Mouse (Mus musculus) hindbrain, postnatal 0 days (tissue): ENCODE data around the gene Clec16a. TPM values are rescaled to one million over a fixed set of nuclear protein-coding genes. Genes with fewer than 3 reads are reported as not detected.

Source experiments
- ATAC-seq: fragments of 200-750 bp; cut with Nextera tagmentation; 2 replicates; pipeline ENCODE4 v1.8.0; 2017; ENCODE audit warnings: mild to moderate bottlenecking, moderate TSS enrichment, moderate library complexity
- DNase-seq: peaks from one replicate; pipeline ENCODE4 v3.0.0-alpha.2; 2015; ENCODE audit warnings: low spot score
- H3K27ac ChIP-seq: fragments of 300-500 bp; sonication (generic); 2 replicates; pipeline ENCODE4 v1.5.1; 2014; ENCODE audit warnings: mild to moderate bottlenecking
- H3K27me3 ChIP-seq: fragments of 300-500 bp; sonication (generic); 2 replicates; pipeline ENCODE4 v1.6.1; 2014; ENCODE audit warnings: low read length, mixed read lengths; ENCODE audit not compliant: insufficient read depth
- H3K36me3 ChIP-seq: fragments of 300-500 bp; sonication (generic); 2 replicates; pipeline ENCODE4 v1.6.1; 2014; ENCODE audit warnings: low read length, mixed read lengths; ENCODE audit not compliant: insufficient read depth
- H3K4me1 ChIP-seq: fragments of 300-500 bp; sonication (generic); 2 replicates; pipeline ENCODE4 v1.6.1; 2014; ENCODE audit warnings: antibody characterized with exemption, low read length, mixed read lengths; ENCODE audit not compliant: insufficient read depth
- H3K4me2 ChIP-seq: fragments of 300-500 bp; sonication (generic); 2 replicates; pipeline ENCODE4 v1.6.1; 2014; ENCODE audit warnings: low read depth, mild to moderate bottlenecking, low read length, moderate library complexity, mixed read lengths
- H3K4me3 ChIP-seq: fragments of 300-500 bp; sonication (generic); 2 replicates; pipeline ENCODE4 v1.5.1; 2014; ENCODE audit warnings: low read length
- H3K9ac ChIP-seq: fragments of 300-500 bp; sonication (generic); replicated peaks from 2 replicates; pipeline ENCODE4 v1.6.1; 2014; ENCODE audit warnings: mild to moderate bottlenecking, low read length, moderate library complexity, mixed read lengths
- H3K9me3 ChIP-seq: fragments of 300-500 bp; sonication (generic); 2 replicates; pipeline ENCODE4 v1.6.1; 2016; ENCODE audit warnings: low read length, mixed read lengths
- CTCF ChIP-seq: IDR thresholded peaks from 2 replicates; pipeline ENCODE4 v1.5.1; 2016; ENCODE audit warnings: antibody characterized with exemption, control low read depth, low read depth
- WGBS: fragments of 180-500 bp; shearing (Covaris S2); extraction: QIAGEN DNeasy Blood & Tissue Kit; methylation state at CpG from one replicate; pipeline ENCODE4 v1.1.7; 2014; 5-methylcytosine and 5-hydroxymethylcytosine counted together
- polyA plus RNA-seq: library from polyadenylated mRNA; unstranded; fragments of >200 nt; fragmentation: Nextera tagmentation; extraction: Ambion mirVana; gene quantifications from 2 replicates; pipeline ENCODE4 v1.2.1, GENCODE M21; 2015
- total RNA-seq: library from RNA; depleted of rRNA; stranded (reverse); fragments of >200 nt; gene quantifications from 2 replicates; pipeline ENCODE4 v1.2.3, GENCODE M21; 2014

Gene Clec16a
- total and polyA plus RNA-seq, 2 experiments from 2014 or later: 62.5 to 67.8 TPM

DNA sequence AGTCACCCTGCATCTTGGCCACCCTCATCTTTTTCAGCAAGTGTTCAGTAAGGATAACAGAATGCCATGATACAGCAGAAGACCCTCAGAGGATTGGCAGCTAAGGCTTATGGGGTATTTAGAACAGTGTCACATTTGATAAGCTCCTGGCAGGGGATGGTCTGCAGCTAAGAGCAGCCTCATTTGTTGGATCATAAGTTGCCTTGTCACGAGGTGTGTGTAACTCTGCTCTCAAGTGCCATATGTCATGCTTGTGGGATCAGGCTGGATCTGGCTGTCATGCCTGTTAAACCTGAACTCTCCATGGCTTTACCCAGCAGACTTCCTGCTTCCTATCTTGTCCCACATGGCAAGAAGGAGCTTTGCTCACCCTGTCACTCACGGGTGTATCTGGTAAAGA is 116.2 kb downstream of the Clec16a start:
- 48% methylated on average over 2 of the region's 2 CpGs for WGBS
- Histone ChIP-seq H3K4me1 (peaks cover 4% of the 10 kb centered on the region; the same call in 1 of the 2 replicates), H3K27me3 (no peaks in the 10 kb centered on the region), H3K27ac (peak overlapping the region; percentile 4; the same call in 1 of the 2 replicates), H3K4me3 (no peak overlapping the region), H3K36me3 (no peaks in the 10 kb centered on the region), H3K4me2 (no peak overlapping the region), H3K9me3 (no peaks in the 10 kb centered on the region), H3K9ac (no peak overlapping the region)
- ATAC-seq (0 out of 2 replicates have a peak, but pooled peaks have one; percentile 31), DNase-seq (peak; percentile 23)
- TF ChIP-seq CTCF: no peak

DNA sequence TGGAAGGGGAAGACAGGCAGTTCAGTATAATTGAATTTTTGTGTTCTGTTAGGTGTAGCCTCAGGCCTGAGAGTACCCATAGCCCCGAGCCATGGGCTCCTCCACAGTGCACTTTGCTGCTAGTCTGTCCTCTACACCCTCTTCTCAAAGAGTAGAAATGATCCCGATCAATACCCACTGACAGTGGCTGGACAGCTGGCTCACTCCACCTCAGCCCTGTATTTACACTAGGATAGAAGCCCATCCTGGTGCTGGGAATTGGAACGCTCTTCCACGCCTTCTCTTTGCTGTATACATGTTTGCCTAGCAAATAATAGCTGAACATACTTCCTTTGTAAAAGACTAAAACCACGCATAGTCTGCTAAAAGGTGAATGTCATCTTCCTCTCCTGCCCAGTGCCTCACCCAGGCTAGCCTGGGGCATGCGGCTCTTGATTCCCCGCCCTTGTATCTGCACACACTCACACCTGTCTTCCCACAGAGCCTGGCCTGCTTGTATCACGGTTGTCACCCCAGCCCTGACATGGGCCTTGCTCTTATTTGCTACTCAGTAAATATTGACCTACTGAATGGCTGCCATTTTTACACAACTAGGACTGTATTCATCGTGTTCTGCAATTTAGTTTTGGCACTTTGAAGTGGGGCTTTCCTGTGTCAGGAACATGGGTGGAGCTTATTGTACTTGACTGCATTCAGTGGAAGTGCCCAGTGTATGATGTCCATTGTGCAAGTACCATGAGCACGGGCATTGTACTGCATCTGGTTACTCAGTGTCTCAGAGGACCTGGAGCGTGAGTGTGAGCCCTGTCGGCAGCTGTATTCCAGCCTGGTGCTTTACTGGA is 119.0 kb downstream of the Clec16a start:
- no peaks in the 10 kb centered on the region for H3K36me3 ChIP-seq
- no peak overlapping the region for H3K27ac ChIP-seq
- no peak overlapping the region for H3K9ac ChIP-seq
- no peaks in the 10 kb centered on the region for H3K9me3 ChIP-seq
- no peak overlapping the region for H3K4me3 ChIP-seq
- no peak for ATAC-seq
- WGBS: 87% methylated on average over 12 of the region's 12 CpGs
- no peak for DNase-seq
- H3K27me3 ChIP-seq: no peaks in the 10 kb centered on the region
- no peak overlapping the region for H3K4me2 ChIP-seq
- no peak for TF ChIP-seq CTCF
- H3K4me1 ChIP-seq: peaks cover 4% of the 10 kb centered on the region; the same call in 1 of the 2 replicates

DNA sequence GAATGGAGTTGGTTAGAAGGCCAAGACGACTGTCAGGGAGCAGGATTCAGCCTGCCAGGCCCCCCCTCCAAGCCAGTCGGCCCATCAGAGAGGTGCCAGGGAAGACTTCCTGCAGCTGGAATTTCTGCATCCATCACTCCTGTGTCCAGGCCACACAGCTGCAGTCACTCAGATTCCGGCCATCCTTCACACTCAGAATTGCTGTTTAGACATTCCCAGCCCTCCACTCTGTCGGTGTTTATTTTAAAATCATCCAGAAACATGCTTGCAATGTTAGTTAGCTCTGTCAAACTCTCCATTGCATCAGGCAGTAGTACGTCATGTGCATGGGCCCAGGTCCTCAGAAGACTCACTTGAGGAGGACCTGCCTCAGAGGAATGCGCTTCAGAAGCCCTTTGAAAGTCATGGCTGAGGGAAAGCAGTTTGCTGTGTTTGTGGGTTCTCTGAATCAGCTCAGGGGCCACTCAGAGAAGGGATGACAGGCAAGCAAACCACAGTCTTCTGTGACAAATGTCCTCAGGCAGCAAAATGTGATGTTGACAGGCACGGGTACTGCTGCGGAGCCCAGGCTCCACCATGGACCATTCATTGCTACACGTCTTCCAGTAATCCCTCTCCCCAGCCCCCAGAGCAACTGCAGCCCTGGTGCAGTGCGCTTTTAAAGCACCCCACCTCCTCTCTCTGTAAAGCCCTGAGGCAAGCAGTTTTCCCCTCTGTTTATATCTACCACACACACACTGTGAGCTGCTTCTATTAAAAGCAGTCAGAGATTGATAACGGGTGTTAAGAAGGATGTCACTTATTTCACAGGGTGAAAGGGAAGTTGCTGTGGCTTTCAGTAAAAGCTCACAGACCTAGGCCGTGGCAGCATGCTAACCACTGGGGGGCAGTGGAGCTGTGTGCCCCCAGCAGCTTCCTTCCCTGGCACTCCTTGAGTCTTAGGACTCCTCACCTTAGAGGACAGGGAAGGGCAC is 120.1 kb downstream of the Clec16a start:
- ATAC-seq (peak; percentile 61; the same call in 1 of the 2 replicates), DNase-seq (peak; percentile 54)
- peak; percentile 68 for TF ChIP-seq CTCF
- H3K36me3 ChIP-seq: no peaks in the 10 kb centered on the region
- peaks cover 11% of the 10 kb centered on the region; the same call in 1 of the 2 replicates for H3K4me1 ChIP-seq
- H3K4me3 ChIP-seq: no peak overlapping the region
- no peak overlapping the region for H3K4me2 ChIP-seq
- H3K27ac ChIP-seq: peak overlapping the region; percentile 60; the same call in 1 of the 2 replicates
- H3K9me3 ChIP-seq: no peaks in the 10 kb centered on the region
- H3K27me3 ChIP-seq: no peaks in the 10 kb centered on the region
- H3K9ac ChIP-seq: no peak overlapping the region
- 62% methylated on average over 12 of the region's 12 CpGs for WGBS

DNA sequence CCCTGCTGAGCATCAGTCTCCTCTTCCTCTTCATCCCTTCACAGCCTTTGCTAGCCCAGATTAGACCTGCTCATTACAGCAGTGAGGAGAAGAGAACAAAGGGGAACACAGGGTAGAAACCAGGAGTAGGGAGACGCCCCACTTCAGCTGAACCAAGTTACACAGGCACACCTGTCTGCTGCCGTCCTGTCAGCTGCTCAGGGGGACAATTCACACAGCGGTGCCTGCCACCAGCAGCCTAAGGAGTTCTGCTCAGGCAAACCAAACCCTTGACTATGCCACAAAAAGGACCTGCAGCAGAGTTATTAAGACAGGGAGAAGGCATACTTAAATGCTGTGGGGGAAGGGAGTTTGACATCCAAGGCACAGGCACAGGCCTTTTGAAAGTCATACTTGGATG is 121.6 kb downstream of the Clec16a start:
- Histone ChIP-seq H3K27ac (no peak overlapping the region), H3K4me3 (no peak overlapping the region), H3K4me1 (peaks cover 11% of the 10 kb centered on the region; the same call in 1 of the 2 replicates), H3K36me3 (no peaks in the 10 kb centered on the region), H3K27me3 (no peaks in the 10 kb centered on the region), H3K4me2 (no peak overlapping the region), H3K9me3 (no peaks in the 10 kb centered on the region), H3K9ac (no peak overlapping the region)
- ATAC-seq: no peak
- TF ChIP-seq CTCF: no peak
- WGBS: 81% methylated on average over 3 of the region's 3 CpGs
- no peak for DNase-seq

DNA sequence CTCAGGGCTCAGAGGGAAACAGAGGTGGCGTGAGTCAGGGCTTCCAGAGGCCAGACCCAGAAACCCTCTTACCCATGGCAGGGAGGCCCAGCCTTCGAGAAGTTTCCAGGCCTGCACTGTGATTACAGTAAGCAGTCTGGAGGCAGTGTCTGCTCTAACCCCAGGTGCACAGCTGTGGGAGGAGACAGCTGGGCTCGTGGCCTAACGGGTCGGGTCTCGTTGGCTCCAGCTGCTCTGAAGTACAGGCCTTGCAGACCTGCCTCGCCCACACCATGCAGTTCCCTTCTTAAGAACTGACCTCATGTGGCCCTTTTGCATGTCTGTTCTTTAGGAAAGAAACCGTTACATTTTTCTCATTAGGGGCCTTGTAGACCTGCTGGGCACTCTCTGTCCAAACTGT is 123.3 kb downstream of the Clec16a start:
- Histone ChIP-seq H3K4me1 (peaks cover 11% of the 10 kb centered on the region; the same call in 1 of the 2 replicates), H3K36me3 (no peaks in the 10 kb centered on the region), H3K9me3 (no peaks in the 10 kb centered on the region), H3K4me3 (no peak overlapping the region), H3K9ac (no peak overlapping the region), H3K4me2 (no peak overlapping the region), H3K27me3 (no peaks in the 10 kb centered on the region), H3K27ac (no peak overlapping the region)
- no peak for ATAC-seq
- no peak for DNase-seq
- WGBS: 68% methylated on average over 8 of the region's 8 CpGs
- no peak for TF ChIP-seq CTCF

DNA sequence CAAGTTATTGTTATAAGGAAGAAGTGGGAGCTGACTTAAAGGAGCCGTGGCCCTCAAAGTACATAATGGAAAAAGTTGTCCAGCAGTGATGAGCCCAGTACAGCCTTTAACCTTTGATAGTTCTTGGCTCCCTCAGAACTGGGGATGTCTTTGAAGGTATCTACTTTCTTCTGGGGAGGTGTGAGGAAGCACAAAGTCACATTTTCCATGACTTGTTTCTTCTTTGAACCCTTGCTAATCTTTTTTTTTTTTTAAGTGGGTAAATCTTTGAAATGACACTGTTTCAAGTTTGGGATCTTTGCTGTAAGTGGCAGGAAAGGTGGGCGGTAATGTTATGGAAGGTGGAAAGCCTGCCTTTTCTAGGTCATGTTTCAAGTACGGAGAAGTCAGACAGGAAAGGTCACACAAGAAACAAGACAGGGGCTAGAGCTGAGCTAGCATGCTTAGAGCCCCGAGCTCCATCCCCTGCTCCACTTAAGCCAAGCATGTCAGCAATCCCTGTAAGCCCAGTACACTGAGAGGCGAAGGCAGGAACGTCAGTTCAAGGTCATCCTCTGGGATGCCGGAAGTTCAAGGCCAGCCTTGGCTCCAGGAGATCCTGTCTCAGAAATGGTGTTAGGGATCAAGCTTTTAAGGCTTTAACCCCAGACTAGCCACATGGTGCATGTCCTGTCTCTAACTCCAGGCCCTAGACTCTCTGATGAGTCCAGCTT is 124.0 kb downstream of the Clec16a start:
- DNase-seq (no peak), ATAC-seq (no peak)
- no peak for TF ChIP-seq CTCF
- Histone ChIP-seq H3K9ac (no peak overlapping the region), H3K9me3 (no peaks in the 10 kb centered on the region), H3K4me1 (peaks cover 11% of the 10 kb centered on the region; the same call in 1 of the 2 replicates), H3K36me3 (no peaks in the 10 kb centered on the region), H3K4me2 (no peak overlapping the region), H3K27ac (no peak overlapping the region), H3K27me3 (no peaks in the 10 kb centered on the region), H3K4me3 (no peak overlapping the region)
- WGBS: 87% methylated on average over 7 of the region's 7 CpGs
